24 mouse cellular contexts compared by ENCODE assay signal in the genomic region with DNA sequence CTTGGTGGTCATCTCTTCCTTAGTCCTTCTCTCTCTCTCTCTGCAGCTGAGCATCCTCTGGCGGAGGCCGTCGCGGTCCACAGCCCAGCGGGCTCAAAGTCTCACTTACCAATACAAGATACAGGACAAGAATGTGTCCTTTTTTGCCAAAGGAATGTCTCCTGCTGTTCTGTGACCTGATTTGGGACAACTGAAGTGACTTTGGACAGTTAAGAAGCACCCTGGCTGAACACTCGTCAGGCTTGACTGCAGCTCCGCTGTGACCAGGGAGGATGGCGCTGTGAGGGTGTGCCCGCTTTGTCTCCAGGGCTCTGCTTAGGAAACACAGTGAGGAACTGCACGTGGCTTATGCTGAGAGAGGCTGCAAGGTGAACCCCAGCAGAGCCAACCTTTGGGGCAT. TPM values are rescaled to one million over a fixed set of nuclear protein-coding genes. Genes with fewer than 3 reads are reported as not detected.
DNase-seq lines count a peak whose midpoint lies in the region; ATAC-seq and TF ChIP-seq lines count a peak whose summit lies in the region.
"Had no signal": no experiment of that assay in that cellular context is flagged by ENCODE, and none has a peak within 500 bp of the region (broad histone marks: within the 10 kb centered on the region; RNA-seq: fewer than 3 reads in every experiment).

No protein-coding gene starts in this region.

- no peaks in the 10 kb centered on the region for H3K27me3 ChIP-seq in kidney, adult 2 months (replicated peaks; ENCODE audit: control insufficient read depth, insufficient read depth, low read length)
- no peaks in the 10 kb centered on the region for H3K27me3 ChIP-seq in kidney, embryonic 16.5 days (ENCODE audit: insufficient read depth, low read length)
- H3K27me3 ChIP-seq in hindbrain, embryonic 16.5 days (replicated peaks; ENCODE audit: control insufficient read depth, insufficient read depth, low read length), result no peaks in the 10 kb centered on the region
- H3K27me3 ChIP-seq: embryonic facial prominence, embryonic 12.5 days; forebrain, embryonic 15.5 days; heart, embryonic 12.5 days; hindbrain, embryonic 15.5 days; liver, embryonic 12.5 days; midbrain, embryonic 12.5 days; neural tube, embryonic 13.5 days had no signal

- H3K9me3 ChIP-seq in kidney, embryonic 16.5 days (ENCODE audit: low read length), result no peaks in the 10 kb centered on the region
- no peaks in the 10 kb centered on the region for H3K9me3 ChIP-seq in hindbrain, embryonic 16.5 days (ENCODE audit: control insufficient read depth, low read length)
- H3K9me3 ChIP-seq: embryonic facial prominence, embryonic 12.5 days; forebrain, embryonic 10.5 days; forebrain, embryonic 15.5 days; heart, embryonic 12.5 days; hindbrain, embryonic 15.5 days; liver, embryonic 12.5 days; midbrain, embryonic 12.5 days; neural tube, embryonic 13.5 days had no signal

- DNase-seq in brain, adult 2 months (ENCODE audit: low read depth, low spot score), result peak; percentile 13
- DNase-seq in kidney, adult 2 months, result peak; percentile 76
- peak; percentile 43 to 60 for DNase-seq in kidney, postnatal 36 days
- DNase-seq in left cerebral cortex, postnatal 25 days (ENCODE audit: low spot score in 2 of 2), result no peak
- no peak for DNase-seq in left cerebral cortex, postnatal 14 days (ENCODE audit: low spot score in 2 of 2)
- DNase-seq: adrenal gland, postnatal 25 days; cerebellum, adult 2 months; embryo, embryonic 11 days; gastrocnemius, postnatal 25 days; heart, adult 2 months; layer of hippocampus, adult 9-11 months; liver, postnatal 0 days; lung, postnatal 36 days had no signal

- no peak overlapping the region for H3K4me2 ChIP-seq in kidney, embryonic 16.5 days (replicated peaks; ENCODE audit: low read depth, low read length)
- no peak overlapping the region for H3K4me2 ChIP-seq in hindbrain, embryonic 16.5 days (ENCODE audit: low read length)
- H3K4me2 ChIP-seq: embryonic facial prominence, embryonic 12.5 days; forebrain, embryonic 15.5 days; heart, embryonic 12.5 days; hindbrain, embryonic 15.5 days; liver, embryonic 12.5 days; midbrain, embryonic 12.5 days; neural tube, embryonic 13.5 days had no signal

- H3K9ac ChIP-seq in kidney, embryonic 16.5 days (replicated peaks; ENCODE audit: low read length), result no peak overlapping the region
- no peak overlapping the region for H3K9ac ChIP-seq in hindbrain, embryonic 16.5 days (ENCODE audit: low read depth, low read length)
- H3K9ac ChIP-seq: embryonic facial prominence, embryonic 12.5 days; forebrain, embryonic 15.5 days; heart, embryonic 12.5 days; hindbrain, embryonic 15.5 days; liver, embryonic 12.5 days; liver, postnatal 0 days; midbrain, embryonic 12.5 days; neural tube, embryonic 13.5 days had no signal

- intact Hi-C loops in left cerebral cortex, postnatal 25 days (cut with DNase I), result no loop called here
- intact Hi-C loops in left cerebral cortex, postnatal 14 days (cut with DNase I), result no loop called here

- WGBS in kidney, adult 2 months, result 47% methylated on average over 10 of the region's 10 CpGs
- WGBS in kidney, embryonic 16.5 days, result 81% methylated on average over 10 of the region's 10 CpGs
- 85% methylated on average over 10 of the region's 10 CpGs for WGBS in hindbrain, embryonic 16.5 days

- ATAC-seq in kidney, embryonic 16.5 days (ENCODE audit: low FRiP score, low TSS enrichment), result peak; percentile 86
- no peak for ATAC-seq in hindbrain, embryonic 16.5 days
- ATAC-seq: CD4-positive, CD25-positive, alpha-beta regulatory T cell, adult 4 months; forebrain, embryonic 15.5 days; liver, embryonic 12.5 days; liver, postnatal 0 days had no signal

- TF ChIP-seq POLR2A in kidney, adult 2 months (IDR thresholded peaks at IDR 0.05; ENCODE audit: low read depth, low read length), result no peak

- H3K27ac ChIP-seq in kidney, adult 2 months (ENCODE audit: insufficient read depth, low read depth, low read length), result no peak overlapping the region
- no peak overlapping the region for H3K27ac ChIP-seq in kidney, embryonic 16.5 days (ENCODE audit: low read length)
- H3K27ac ChIP-seq in hindbrain, embryonic 16.5 days (ENCODE audit: low read depth, low read length), result no peak overlapping the region
- H3K27ac ChIP-seq: embryonic facial prominence, embryonic 12.5 days; forebrain, embryonic 10.5 days; forebrain, embryonic 15.5 days; heart, adult 2 months; hindbrain, embryonic 15.5 days; liver, embryonic 12.5 days; midbrain, embryonic 12.5 days; neural tube, embryonic 13.5 days had no signal

- H3K4me1 ChIP-seq in kidney, adult 2 months (ENCODE audit: control insufficient read depth, insufficient read depth, low read length), result no peaks in the 10 kb centered on the region
- H3K4me1 ChIP-seq in kidney, embryonic 16.5 days (ENCODE audit: insufficient read depth, low read length), result no peaks in the 10 kb centered on the region
- H3K4me1 ChIP-seq in hindbrain, embryonic 16.5 days (ENCODE audit: control insufficient read depth, insufficient read depth, low read depth, low read length), result no peaks in the 10 kb centered on the region
- H3K4me1 ChIP-seq: embryonic facial prominence, embryonic 12.5 days; forebrain, embryonic 15.5 days; heart, embryonic 12.5 days; hindbrain, embryonic 15.5 days; liver, embryonic 12.5 days; midbrain, embryonic 12.5 days; neural tube, embryonic 13.5 days had no signal

- no peak for TF ChIP-seq CTCF in kidney, adult 2 months (conservative IDR thresholded peaks at IDR 0.05; ENCODE audit: insufficient read depth, insufficient read length, low read depth, low read length)

- H3K4me3 ChIP-seq in kidney, adult 2 months (ENCODE audit: insufficient read depth, low read depth, low read length), result no peak overlapping the region
- no peak overlapping the region for H3K4me3 ChIP-seq in kidney, embryonic 16.5 days (ENCODE audit: low read length)
- no peak overlapping the region for H3K4me3 ChIP-seq in hindbrain, embryonic 16.5 days (ENCODE audit: low read length)
- H3K4me3 ChIP-seq: embryonic facial prominence, embryonic 12.5 days; forebrain, embryonic 10.5 days; forebrain, embryonic 15.5 days; heart, adult 2 months; heart, embryonic 12.5 days; hindbrain, embryonic 15.5 days; liver, embryonic 12.5 days; midbrain, embryonic 12.5 days; neural tube, embryonic 13.5 days had no signal

- H3K36me3 ChIP-seq in kidney, adult 2 months (ENCODE audit: control insufficient read depth, insufficient read depth, low read length), result no peaks in the 10 kb centered on the region
- H3K36me3 ChIP-seq in kidney, embryonic 16.5 days (ENCODE audit: insufficient read depth, low read length), result peaks cover 20% of the 10 kb centered on the region; the same call in 1 of the 2 replicates
- H3K36me3 ChIP-seq in hindbrain, embryonic 16.5 days (ENCODE audit: control insufficient read depth, insufficient read depth, low read length), result peaks cover 16% of the 10 kb centered on the region

RNA-seq across cellular contexts. Expression of a gene that starts 12.3 kb away (rescaled TPM):
- polyA plus RNA-seq in kidney, adult 2 months (2012; rRNA removed), result 44.8 and 45.5 TPM in 2 replicates
- polyA plus RNA-seq in kidney, embryonic 16.5 days (2015; fragmentation: Nextera tagmentation; extraction: Ambion mirVana), result 37.7 and 38.7 TPM in 2 replicates
- total RNA-seq in left cerebral cortex, postnatal 25 days (2021), result 10 to 100 TPM; 87.6 to 95.2 TPM
- 100 to 1,000 TPM in 1 of 2 experiments, 10 to 100 TPM in 1; 92.2 to 114 TPM for total RNA-seq in left cerebral cortex, postnatal 14 days (2021)
- 57.8 and 59.0 TPM in 2 replicates for polyA plus RNA-seq in hindbrain, embryonic 16.5 days (2015; fragmentation: Nextera tagmentation; extraction: Ambion mirVana)

RNA-seq across cellular contexts. Expression of a gene that starts 15.8 kb away (rescaled TPM):
- polyA plus RNA-seq in kidney, adult 2 months (2012; rRNA removed), result 8.6 and 10.7 TPM in 2 replicates
- 29.6 and 32.4 TPM in 2 replicates for polyA plus RNA-seq in kidney, embryonic 16.5 days (2015; fragmentation: Nextera tagmentation; extraction: Ambion mirVana)
- total RNA-seq in left cerebral cortex, postnatal 25 days (2021), result 10 to 100 TPM; 12.7 to 13.3 TPM
- 10 to 100 TPM; 12.1 to 14.3 TPM for total RNA-seq in left cerebral cortex, postnatal 14 days (2021)
- 39.0 and 40.2 TPM in 2 replicates for polyA plus RNA-seq in hindbrain, embryonic 16.5 days (2015; fragmentation: Nextera tagmentation; extraction: Ambion mirVana)

Comparison
In these comparisons a context has a peak if more than half of its experiments do, and no peak if none do; other contexts are left out.
1. DNase-seq: peak in brain, adult 2 months (single experiment), kidney, adult 2 months (single experiment) and kidney, postnatal 36 days (2 of 2); none in left cerebral cortex, postnatal 25 days (0 of 2) and left cerebral cortex, postnatal 14 days (0 of 2).